Mouse (Mus musculus) layer of hippocampus, adult 11-12 months (tissue): ENCODE results near the gene Thoc6.

Experiments used
- DNase-seq: peaks from one replicate; pipeline ENCODE4 v3.0.0; 2022; ENCODE audit warnings: low spot score

Gene Thoc6

GRCm38 (mm10) chr17:23673424-23674073 lies at the start of gene Thoc6, which contains the start of gene Hcfc1r1:
Gene Thoc6, minus strand, starts transcription at chr17:23673882.
Gene Hcfc1r1, plus strand, starts transcription at chr17:23673596.
- DNase-seq = peak; percentile 96

GRCm38 (mm10) chr17:23722376-23723125 lies 48.9 kb upstream of the Thoc6 start, which contains the start of gene 1520401A03Rik:
Gene 1520401A03Rik, minus strand, starts transcription at chr17:23722783.
- DNase-seq = no peak

GRCm38 (mm10) chr17:23721886-23722285 lies 48.2 kb upstream of the Thoc6 start:
- DNase-seq = no peak

- no peak for DNase-seq
Measured at GRCm38 (mm10) chr17:23719455-23719854, 45.8 kb upstream of the Thoc6 start.

- no peak for DNase-seq
Measured at GRCm38 (mm10) chr17:23717003-23717402, 43.3 kb upstream of the Thoc6 start.

- peak; percentile 63 for DNase-seq
Measured at GRCm38 (mm10) chr17:23706212-23706611, 32.5 kb upstream of the Thoc6 start.

DNA sequence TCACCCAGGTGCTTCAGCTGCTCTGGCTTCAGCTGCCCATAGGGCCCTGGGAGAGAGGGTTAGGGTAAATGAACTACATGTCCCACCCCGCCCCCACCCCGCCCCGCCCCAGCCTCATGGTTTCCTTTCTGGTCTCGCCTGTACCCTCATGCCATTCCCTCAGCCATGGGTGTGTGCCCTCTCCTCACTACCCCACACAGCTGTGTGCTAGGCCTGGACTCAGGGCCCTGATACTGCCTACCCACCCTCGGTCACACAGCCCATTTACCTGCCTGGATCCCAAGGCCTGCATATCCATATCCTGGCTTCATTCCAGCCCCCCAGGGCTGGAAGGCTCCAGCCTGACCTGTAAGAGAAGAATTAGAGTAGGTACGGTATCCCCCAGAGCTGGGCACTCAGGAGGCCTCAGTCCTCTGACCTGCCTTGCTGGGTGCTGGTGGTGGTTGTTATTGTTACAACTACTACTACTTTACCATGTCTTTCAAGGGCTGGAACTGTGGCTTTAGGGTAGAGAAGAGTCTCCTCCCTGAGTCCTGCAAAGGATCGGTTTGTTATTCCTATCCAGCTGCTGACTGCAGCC lies 31.9 kb upstream of the Thoc6 start:
- no peak for DNase-seq

GRCm38 (mm10) chr17:23704741-23705140 lies 31.1 kb upstream of the Thoc6 start:
- DNase-seq = peak; percentile 28

- no peak for DNase-seq
Measured at GRCm38 (mm10) chr17:23703301-23703700, 29.6 kb upstream of the Thoc6 start.

- peak; percentile 93 for DNase-seq
Measured at GRCm38 (mm10) chr17:23700079-23700478, 26.4 kb upstream of the Thoc6 start.

DNA sequence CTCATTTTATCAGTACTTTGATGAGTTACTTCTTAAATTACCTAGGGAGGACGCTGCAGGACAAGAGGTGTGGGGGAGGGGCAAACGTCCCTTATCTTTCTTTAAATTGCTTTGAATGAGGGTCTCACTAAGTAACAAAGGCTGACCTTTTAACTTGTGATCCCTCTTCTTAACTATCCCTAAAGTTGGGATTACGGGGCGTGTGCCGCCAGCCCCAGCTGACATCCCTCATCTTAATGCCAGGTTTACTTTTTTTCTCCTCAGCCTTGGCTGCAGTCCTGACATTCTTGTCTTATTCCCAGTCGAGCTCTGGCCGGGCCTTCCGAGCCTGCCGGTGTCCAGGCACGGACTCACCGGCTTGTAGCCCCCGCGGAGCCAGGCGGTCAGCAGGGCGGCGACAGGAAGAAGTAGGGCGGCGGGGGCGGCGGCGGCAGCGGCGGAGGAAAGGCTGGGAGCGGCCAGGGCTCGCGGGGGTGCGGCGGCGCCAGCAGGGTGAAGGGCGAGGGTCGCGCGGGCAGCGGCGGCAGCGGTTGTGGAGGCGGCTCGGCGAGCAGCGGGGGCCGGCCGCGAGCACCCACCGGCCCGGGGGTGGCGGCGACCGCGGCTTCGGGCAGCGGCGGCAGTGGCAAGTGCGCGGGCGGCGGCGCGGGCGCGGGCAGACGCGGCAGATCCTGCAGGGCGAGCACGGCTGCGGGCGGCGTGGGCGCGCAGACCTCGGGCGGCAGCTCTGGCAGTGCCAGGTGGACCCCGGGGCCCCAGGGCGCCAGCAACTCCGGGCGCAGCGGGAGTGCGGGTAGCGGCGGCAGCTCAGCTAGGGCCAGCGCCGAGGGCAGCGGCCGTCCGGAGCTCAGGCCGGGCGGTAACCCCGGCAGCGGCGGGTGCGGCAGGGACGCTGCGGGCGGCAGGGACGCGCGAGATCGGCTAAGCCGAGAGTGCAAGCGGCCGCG lies 25.7 kb upstream of the Thoc6 start:
- no peak for DNase-seq

GRCm38 (mm10) chr17:23695801-23696200 lies 22.1 kb upstream of the Thoc6 start:
- DNase-seq = no peak

GRCm38 (mm10) chr17:23694491-23694890 lies 20.8 kb upstream of the Thoc6 start:
- DNase-seq = no peak

DNA sequence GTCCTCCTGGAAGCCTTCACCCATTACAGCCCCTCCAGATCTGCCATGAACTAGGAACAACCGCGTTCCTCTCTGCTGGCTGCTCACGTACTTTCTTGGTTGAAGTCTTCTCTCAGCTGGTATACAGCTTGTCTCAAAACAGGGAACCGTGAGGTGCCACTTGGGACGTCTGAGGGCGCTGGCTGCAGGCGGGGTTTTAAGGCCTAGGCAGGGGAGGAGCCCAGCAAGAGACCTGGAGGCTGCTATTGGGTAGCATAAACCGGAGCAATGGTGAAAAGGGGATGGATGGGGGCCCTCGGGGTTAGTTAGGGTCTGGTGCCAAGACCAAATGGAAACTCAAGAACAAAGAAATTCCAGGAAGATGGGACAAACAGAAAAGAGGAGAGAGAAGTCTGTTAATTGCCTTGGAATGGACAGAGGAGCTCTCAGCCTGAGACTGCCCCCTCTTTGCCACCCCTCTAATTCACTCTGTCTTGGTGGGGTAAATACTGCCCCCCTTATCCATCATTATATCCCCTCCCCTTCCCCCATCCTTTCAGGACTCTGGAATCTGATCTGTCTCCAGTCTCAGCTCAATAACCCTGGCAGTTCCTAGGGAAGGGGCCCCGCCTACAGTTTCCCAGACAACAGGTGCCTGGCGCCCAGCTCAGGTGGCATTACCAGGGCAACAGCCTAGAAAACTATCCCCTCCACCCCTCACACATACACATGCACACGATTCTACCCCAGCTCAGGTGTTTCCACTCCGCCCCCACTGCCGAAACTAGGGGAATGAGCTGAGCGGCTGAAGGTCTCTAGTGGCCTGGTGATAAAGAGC lies 10.4 kb upstream of the Thoc6 start, which contains the start of gene Cldn9:
Cldn9 (minus strand) TSS at position 171 of the 817 bp plus-strand sequence.
- DNase-seq = no peak

GRCm38 (mm10) chr17:23683226-23683625 lies 9.5 kb upstream of the Thoc6 start:
- no peak for DNase-seq

- no peak for DNase-seq
Measured at GRCm38 (mm10) chr17:23682530-23682929, 8.8 kb upstream of the Thoc6 start.

DNA sequence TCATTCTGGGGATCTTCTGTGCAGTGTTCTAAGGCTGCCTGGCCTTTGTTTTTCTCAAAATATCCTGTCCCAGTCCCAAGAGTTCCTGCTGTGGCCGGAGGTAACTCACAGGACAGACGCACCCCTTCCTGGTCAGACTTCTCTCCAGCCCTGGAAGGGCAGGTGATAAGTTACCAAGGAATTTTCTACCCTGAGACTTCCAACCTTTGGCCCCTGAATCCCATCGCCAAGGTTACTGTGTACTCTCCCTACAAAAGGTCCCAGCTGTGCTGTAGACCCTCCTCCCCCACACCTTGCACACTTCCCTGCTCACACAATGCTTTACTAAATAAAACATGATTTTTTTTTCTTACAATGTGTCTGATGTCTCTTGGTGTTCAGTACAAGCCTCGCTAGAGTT lies 8.4 kb upstream of the Thoc6 start:
- no peak for DNase-seq

DNA sequence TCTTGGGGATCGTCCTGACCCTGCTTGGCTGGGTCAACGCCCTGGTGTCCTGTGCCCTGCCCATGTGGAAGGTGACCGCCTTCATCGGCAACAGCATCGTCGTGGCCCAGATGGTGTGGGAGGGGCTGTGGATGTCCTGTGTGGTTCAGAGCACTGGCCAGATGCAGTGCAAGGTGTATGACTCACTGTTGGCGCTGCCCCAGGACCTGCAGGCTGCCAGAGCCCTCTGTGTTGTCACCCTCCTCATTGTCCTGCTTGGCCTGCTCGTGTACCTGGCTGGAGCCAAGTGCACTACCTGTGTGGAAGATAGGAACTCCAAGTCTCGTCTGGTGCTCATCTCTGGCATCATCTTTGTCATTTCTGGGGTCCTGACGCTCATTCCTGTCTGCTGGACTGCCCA lies 7.4 kb upstream of the Thoc6 start:
- no peak for DNase-seq

- no peak for DNase-seq
Measured at GRCm38 (mm10) chr17:23680336-23680735, 6.7 kb upstream of the Thoc6 start.

DNA sequence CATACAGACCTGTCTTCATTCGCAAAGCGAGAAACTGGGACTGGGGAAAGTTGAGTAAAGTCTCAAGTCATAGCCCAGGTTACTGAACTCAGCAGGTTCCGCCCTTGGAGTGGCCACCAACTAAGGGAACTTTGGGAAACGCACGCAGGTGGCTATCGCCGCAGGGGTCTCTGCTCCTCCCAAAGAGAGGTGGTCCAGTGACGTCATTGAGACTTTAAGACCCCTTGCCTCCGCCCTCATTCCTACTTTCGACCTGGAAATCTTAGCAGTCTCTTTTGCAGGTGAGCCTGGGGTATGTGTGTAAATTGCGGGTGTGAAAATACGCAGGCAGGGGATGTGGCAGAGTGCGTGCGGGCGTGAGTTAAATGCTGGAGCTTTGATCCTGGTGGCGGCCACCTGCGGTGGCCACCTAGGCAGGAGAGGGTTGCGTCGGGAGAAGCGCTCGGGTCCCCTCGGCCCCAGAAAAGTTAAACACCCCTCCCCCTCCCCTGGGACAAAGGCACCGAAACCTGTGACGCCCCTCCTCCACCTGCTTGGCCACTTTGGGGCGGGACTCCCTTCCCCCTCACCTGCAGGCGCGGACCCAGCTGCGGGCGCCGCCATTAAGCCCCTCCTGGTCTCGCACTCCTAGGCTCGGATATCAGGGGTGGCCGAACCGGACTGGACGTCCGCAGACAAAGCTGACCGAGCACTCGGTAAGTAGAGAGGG lies 5.6 kb upstream of the Thoc6 start, which contains the start of gene Cldn6:
Cldn6 (plus strand) TSS at position 123 of the 709 bp plus-strand sequence.
- DNase-seq = no peak
